Mouse (Mus musculus): ENCODE measurements around the gene Gan.

- TF ChIP-seq CTCF (IDR thresholded peaks at IDR 0.05; ENCODE audit: low read depth) (no peak), EP300 (IDR thresholded peaks at IDR 0.05; ENCODE audit: low read depth) (no peak)
These were observed 75.3 kb downstream of the Gan start for GRCm38 (mm10) chr8:117233199-117233598.
